Mouse (Mus musculus): ENCODE results near the gene Gstt1.

The Gstt1 gene

DNA sequence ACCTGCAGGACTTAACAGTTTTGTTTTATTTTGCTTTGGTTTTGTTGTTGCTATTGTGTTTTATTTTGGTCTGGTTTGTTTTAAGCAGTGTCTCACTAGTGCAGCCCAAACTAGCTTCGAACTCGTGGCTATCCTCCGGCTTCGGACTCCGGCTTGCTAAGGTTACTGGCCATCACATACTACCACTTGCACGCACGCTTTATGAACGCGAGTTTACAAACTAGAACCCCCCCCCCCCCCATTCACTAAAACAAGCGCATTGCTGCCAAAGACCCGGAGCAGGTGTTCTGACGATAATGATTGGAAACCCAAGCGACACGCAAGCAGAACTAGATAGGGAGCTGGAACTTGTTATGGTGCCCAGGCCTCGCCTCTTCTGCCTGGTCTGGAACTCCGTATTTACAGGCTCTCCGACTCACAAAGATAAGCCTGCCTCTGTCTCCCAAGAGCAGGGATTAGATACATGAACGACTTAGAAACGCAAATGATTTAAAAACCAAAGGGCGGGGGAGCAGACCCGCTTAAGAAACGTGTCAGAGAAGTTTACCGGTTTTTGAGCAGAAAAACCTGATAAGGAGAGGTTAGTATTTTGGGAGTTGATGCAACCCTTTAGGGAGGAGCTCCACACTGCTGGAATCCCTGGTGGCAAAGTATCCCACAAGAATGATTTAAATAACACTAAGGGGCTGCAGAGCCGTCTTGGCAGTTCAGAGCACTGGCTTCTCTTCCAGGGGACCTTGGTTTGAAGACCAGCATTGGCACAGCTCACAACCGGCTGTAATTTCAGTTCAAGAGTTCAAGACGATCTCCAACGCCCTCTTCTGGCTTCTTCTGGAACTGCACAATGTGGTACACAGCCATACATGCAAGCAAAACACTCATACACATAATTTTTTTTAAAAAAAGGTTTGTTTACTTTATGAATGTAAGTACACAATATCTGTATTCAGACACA, 33.6 kb downstream of the Gstt1 start:
- DNase-seq (ENCODE audit: extremely low spot score), result peak; percentile 83

DNA sequence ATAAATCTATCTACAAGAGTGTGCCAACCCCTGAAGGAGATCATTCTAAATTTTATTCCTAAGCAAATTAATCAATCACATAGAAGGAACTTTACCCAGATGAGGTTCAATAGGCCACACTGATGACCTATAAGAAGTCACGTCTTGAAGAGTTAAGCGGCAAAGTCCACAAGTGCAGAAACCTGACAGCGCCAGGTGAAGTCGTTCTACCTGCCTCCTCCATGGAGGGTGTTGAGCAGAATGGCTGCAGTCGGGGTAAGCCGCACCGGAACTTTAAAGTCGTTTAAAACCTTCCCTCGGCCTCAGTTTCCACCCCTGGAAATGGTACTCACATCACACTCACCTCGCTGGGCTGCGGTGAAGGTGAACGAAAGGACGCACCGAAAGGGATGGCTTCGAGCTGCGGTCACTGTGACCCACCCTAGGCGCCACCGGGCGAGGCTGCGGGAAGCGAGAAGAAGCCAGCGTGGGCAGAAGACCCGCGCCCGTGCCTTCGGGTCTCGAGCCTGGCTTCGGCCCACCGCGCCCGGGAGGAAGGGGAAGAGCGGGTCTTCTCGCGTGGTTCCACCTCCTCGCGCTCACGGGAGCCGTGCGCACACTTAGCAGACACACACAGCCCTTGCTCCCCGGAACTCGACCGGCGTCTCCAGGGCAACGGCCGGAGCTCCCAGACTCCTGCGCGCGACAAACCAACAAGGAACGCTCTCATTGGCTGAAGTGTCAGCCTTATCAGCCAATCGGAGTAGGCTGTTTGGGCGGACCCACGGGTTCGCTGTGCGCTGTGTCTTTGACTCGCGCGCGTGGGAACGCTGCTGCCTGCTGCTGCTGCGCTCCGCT, 34.5 kb downstream of the Gstt1 start, which contains the start of gene Cabin1:
Cabin1 (minus strand) TSS at position 660 of the 837 bp plus-strand sequence.
- peak; percentile 96 for DNase-seq (ENCODE audit: extremely low spot score)

DNA sequence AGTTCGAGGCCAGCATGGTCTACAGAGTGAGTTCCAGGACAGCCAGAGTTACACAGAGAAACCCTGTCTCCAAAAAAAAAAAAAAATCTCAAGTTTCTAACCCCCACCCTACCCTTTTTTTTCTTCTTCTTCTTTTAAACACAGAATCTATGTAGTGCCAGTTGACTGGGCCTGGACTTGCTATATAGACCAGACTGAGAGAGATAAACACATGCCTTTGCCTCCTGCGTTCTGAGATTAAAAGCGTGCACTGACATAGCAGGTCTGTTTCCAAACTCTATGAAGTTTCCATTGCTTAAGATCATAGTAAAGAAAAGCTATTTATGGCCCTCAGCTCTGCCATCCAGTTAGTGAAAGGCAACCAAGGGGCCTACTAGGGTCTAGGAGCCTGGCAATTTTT, 36.0 kb downstream of the Gstt1 start:
- DNase-seq (ENCODE audit: extremely low spot score), result no peak

GRCm38 (mm10) chr10:75760311-75760710, 38.1 kb downstream of the Gstt1 start:
- DNase-seq (ENCODE audit: extremely low spot score), result no peak

GRCm38 (mm10) chr10:75756719-75757118, 41.7 kb downstream of the Gstt1 start:
- DNase-seq (ENCODE audit: extremely low spot score), result no peak

- peak; percentile 63 for DNase-seq (ENCODE audit: extremely low spot score)
These were observed 54.4 kb downstream of the Gstt1 start for GRCm38 (mm10) chr10:75744017-75744416.

- DNase-seq (ENCODE audit: extremely low spot score), result no peak
These were observed 55.0 kb downstream of the Gstt1 start for GRCm38 (mm10) chr10:75743369-75743768.

DNA sequence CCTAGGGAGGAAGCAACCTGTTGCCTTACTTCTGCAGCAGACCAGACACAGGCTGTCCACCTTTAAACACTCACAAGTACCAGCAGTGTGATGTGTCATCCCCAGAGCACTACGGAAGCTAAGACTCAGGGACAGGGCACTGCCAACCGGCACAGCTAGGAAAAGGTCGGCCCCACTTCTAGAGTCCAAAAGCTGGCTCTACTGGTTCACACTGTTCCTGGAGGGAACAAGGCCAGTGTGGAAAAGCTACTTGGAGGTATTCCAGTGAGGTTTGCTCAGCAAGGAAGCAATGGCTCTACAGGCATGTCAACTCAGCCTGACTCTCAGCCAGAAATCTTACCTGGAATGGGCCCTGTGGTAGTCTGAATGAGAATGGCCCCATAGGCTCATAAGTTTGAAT, 57.5 kb downstream of the Gstt1 start:
- no peak for DNase-seq (ENCODE audit: extremely low spot score)

Data from embryo, embryonic 9.5 days (tissue).